Mouse (Mus musculus): ENCODE data around the gene Arhgap15.

DNA sequence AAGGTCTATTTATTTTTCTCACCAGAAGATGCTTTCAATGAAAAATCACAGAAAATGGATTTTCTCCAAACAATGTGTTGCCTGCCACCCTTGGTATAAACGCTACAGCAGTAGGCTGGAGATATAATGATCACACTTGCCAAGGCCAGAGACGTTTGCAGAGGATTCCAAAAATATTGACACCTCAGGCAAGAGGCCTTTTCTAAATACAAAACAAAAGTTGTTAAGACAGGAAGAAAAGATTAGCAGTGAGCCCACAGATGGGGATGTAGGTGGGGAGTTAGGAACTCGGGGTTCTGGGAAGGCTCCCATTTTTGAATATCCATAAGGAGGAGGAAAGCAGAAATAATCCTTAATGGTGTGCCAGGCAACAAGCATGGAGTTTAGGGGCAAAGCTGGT is 386.2 kb downstream of the Arhgap15 start:
- TF ChIP-seq CTCF (IDR thresholded peaks at IDR 0.05; ENCODE audit: low read depth) (no peak), EP300 (IDR thresholded peaks at IDR 0.05; ENCODE audit: low read depth) (no peak)
